Mouse (Mus musculus): ENCODE data around the gene A830031A19Rik. TPM values are rescaled to one million over a fixed set of nuclear protein-coding genes. Genes with fewer than 3 reads are reported as not detected.

The A830031A19Rik gene
- total RNA-seq, 2 experiments from 2014 or later = not detected

DNA sequence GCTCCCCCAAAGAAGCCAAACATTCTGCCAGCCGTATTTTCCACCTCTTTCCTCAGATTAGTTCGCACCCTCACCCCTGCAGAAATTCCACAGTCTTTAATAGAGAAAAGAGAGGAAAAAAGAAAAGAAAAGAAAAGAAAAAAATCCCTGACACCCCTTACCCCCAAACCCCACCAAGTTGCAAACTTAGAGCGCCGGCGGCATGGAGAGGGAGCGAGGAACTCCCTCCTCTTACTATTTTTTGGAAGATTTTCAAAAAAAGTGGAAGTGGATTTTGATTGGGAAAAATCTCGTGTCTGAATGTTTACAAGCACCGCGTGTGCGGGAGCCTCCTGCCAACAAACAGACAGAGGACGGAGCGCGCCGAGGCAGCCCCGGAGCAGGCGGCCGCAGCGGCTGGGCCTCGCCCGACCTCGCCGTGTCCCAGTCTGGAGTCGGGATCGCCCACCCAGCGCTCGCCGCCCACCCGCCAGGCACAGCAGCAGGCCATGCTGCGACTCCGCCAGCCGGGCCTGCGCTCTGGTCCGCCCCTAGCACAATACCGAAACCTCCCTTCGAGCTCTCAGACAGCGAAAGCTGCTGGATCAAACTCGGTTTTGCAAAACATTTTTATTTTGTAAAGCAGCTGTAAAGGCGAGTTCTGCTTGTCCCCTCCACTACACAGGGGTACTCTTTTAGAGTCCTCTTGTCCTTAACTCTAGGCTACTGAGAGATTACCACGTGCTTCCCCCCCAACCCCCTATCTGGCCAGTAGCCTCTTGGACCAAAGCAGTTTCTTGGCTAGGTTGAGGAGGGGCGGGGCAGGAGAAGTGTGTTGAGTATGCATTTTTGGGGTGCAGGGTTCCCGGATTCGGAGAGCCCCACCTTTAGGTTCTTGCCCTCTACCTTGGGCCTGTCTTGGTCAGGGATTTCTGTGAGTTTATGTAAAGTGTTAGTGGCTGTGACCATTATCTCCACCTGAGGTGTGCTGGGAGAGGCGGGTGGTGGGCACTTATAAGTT lies 4.8 kb upstream of the A830031A19Rik start:
- ATAC-seq (replicated peaks; ENCODE audit: low FRiP score, low TSS enrichment, poor library complexity, severe bottlenecking) = peak; percentile 15; the same call in 1 of the 2 replicates

DNA sequence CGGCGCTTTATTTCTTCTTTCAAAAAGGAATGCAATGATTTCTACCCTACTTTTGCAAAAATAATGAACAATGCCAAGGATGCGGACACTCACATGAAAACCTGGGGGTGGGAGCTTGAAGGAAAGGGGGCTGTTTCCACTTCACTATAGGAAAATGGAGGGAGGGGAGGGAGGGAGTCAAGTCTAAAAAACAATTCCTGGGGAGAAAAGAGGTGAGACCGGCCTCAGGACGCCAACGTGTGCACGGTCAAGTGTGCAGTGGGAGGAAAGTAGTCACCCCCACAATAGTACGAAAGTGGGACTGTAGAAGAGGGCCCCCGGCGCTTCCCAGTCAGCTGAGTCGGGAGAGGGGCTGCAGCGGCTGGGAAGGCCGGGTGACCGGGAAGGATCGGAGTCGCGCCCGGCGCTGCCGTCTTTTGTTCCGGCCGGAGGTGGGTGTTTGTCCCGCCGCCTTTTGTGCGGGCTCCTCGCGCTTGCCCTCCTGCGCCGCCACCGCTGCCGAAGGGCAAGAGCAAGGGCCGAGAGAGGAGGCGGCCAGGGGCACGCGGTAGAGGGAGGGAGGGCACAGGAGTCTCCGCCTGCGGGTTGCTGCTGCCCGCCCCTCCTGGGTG lies 4.0 kb upstream of the A830031A19Rik start:
- ATAC-seq (replicated peaks; ENCODE audit: low FRiP score, low TSS enrichment, poor library complexity, severe bottlenecking) = no peak

DNA sequence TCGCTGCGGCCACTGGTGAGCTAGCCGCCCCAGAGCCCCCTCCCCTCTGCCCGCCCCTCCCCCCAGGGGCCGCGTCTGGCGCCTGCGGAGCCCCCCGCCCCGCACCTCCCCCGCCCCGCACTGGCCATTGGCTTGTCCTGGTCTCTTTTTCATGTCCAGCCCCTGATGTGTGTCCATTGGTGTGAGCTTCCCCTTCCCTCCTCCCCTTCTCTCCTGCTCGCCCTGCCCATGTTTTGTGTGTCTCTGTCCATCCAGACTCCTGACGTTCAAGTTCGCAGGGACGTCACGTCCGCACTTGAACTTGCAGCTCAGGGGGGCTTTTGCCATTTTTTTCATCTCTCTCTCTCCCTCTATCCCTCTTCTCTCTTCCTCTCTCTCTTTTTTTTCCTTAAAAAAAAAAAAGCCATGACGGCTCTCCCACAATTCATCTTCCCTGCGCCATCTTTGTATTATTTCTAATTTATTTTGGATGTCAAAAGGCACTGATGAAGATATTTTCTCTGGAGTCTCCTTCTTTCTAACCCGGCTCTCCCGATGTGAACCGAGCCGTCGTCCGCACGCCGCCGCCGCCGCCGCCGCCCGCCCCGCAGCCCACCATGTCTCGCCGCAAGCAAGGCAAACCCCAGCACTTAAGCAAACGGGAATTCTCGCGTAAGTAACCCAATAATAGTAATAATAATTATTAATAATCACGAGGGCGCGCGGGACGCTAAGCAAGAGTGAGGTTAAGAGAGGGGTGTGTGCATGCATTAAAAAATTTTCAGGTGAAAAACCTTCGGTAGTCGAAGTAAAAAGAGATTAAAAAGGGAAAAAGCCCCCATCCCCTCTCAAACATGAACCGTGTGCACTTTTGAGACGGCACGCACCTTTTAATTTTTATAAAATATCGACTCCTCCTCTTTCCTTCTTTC lies 3.2 kb upstream of the A830031A19Rik start, which contains the start of gene Bcl11a:
TSS of gene Bcl11a (plus strand) at position 262 of the 911 bp plus-strand sequence.
- ATAC-seq (replicated peaks; ENCODE audit: low FRiP score, low TSS enrichment, poor library complexity, severe bottlenecking) = peak; percentile 45

DNA sequence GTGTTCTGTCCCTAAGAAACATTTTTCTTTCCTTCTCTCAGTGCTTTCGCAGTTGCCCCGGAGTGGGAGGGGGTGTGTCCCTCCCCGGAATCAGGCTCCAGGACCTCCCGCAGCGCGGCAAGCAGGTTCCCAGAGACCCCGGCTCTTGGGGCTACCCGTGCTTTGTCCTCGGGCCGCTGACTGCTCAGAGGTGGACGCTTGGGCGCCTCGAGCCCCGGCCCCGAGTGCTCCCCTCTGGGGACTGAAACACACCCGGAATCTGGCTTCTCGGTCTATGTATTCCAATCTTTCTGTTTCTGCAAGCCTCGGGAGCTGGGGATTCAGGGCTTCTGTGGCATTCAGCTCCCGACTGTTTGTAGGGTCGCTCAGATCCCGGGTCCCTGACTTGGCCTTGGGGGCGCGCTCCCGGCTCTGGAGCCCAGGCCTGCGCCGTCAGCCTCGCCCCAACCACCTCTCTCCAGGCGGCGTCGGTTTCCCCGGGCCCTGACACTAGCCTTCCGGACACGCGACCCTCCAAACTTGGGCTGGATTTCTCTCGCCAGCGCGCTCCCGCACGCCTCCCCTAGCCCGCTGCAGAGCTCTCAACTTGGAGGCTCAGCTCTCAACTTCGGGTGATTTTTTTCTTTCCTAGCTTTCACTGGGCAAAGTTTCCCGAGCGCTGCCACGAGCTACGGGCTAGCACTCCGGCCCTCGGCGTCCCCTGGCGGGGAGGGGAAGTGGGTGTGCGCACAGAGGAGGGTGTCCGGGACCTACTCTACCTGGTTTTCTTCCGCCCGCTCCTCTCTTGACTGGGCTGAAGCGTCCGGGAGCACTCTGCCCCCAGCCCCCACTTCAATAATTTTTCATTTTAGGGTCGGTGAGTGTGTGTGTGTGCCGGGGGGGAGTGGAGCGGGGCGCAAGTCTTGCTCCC lies 2.2 kb upstream of the A830031A19Rik start:
- ATAC-seq (replicated peaks; ENCODE audit: low FRiP score, low TSS enrichment, poor library complexity, severe bottlenecking) = peak; percentile 28

DNA sequence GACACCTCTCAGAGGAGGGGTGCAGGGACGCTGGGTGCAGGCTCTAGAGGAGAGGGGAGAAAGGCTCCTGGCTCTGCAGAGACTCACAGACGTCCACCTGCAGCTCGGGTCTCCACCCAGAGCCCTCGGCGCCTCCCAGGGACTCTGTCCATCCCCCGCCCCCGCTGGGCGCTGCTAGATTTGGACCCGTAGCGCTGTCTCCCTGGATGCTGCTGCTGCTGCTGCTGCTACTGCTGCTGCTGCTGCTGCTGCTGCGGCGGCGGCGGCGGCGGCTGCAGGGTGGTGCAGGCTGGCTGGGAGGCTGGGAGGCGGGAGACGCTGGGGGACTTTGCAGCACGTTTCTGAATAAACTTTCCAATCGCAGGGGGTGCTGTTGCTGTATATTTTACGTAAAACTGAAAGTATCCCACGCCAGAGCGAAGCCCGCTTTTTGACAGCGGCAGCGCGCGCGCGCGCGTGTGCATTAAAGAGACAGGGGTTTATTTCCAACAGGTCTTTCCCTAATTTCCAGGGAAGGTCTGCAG lies 1.3 kb upstream of the A830031A19Rik start:
- peak; percentile 62 for ATAC-seq (replicated peaks; ENCODE audit: low FRiP score, low TSS enrichment, poor library complexity, severe bottlenecking)

DNA sequence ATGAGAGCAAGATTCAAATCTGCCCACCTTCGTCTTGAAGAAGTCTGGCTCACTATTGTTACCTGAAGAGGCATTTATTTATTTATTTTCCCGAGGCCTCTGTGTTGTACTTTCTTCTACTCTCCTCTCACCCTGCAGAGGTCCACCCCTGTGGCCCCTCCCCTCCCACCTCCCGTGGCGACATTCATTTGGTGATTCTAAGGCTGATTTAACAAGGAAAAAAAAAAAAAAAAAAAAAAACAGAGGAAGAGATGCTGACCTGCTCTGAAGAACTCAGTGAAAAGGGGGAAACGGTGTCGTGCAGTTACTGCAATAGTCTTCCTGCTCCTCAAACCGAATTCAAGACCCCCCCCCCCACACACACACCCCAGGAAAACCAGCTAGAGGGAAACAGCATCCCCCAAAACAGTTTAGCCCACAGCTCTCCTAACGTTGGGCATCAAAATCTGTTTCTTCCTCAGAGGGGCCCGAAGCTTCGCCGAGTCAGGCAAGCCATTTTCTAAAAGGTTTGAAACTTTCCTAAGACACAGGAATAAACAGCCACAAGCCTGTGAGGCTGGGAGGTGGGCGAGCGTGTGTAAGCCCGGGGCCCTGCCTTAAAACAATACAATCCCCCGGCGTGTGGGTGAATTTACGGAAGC lies 752 bp upstream of the A830031A19Rik start:
- ATAC-seq (replicated peaks; ENCODE audit: low FRiP score, low TSS enrichment, poor library complexity, severe bottlenecking) = no peak

DNA sequence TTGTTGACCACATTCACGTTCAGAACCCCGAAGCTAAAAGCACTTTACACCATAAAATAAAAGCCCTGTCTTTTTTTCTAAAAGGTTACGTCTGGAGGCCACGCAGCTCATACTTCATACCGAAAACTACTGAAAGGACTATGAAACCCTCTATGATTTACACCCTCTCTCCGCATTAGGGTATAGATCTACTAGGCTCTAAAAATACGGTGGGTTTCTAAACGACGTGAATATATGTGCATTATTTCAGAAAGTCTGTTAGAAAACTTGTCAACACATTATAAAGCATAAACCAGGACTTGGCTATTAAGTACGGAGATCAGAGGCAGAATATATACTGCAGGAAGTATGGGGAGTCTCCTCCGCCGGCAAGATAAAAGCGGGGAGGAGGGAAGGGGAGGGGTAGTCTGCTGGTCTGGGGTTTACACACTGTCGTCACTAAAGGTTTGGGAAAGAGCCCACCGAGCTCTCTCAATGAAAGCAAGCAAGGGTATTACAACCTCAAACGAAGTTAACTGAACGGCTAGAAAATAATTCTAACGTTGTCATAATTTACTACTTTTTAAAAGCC lies 748 bp downstream of the A830031A19Rik start:
- ATAC-seq (replicated peaks; ENCODE audit: low FRiP score, low TSS enrichment, poor library complexity, severe bottlenecking) = no peak

DNA sequence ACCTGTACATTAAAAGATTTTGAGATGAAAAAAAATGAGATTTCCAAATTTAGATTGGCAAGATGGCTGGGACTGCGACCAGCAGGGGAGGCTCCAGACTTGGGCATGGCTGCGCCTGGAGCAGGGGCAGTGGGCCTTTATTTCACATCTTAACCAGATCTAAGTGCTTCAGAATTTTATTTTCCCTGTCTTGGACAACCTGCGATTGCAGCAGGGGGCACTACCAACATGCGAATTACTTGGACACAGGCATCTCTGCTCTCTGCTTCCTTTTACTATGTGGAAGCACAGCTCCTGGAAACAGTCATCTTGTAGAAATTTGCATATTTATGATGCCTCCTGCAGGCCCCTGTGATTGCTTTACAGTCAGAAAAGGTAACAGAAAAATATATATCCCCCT lies 9.5 kb downstream of the A830031A19Rik start:
- ATAC-seq (replicated peaks; ENCODE audit: low FRiP score, low TSS enrichment, poor library complexity, severe bottlenecking) = 0 out of 2 replicates have a peak, but pooled peaks have one; percentile 39

DNA sequence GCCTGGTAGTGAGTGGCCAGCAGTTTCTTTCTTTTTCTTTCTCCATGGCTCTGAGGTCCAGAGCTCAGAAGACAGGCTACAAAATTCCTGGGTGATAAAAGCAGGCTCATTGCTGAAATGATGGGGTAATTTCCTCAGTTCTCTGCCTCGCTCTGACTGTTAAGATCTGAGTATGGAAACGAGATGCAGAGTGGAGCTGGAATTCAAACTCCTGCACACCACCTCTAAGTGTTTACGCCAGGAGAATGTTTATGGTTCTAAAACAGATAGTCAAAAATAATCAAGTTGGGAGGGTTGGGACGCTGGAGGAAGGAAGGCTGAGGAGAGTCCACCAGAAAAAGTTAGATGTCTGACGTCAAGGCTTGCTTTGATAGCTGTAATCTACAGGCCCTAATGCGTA lies 10.6 kb downstream of the A830031A19Rik start:
- no peak for ATAC-seq (replicated peaks; ENCODE audit: low FRiP score, low TSS enrichment, poor library complexity, severe bottlenecking)

DNA sequence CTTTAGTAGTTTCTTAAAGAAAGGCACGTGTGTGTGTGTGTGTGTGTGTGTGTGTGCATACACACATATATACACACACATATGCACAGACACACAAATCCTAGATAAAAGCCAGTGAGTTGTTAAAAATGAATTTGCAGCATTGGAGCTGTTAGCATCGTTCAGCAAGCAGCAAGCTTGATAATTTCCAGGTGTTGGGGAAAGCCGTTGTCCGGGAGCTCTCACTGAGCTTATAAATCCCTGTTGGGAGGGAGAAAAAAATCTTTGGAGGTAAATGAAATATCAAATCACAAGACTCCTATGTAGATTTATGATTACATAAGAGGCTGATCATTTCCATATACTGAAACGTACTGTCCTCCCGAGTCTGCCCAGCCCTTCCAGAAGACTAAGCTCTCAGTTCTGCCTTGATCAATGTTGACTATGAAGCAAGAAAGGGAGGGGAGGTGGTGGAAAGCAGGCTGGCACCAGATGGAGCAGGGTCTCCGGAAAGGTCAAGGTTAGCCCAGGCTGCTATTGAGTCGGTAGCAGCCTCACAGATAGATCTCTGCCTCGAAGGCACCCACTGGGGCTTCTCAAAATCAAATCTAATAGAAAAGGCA lies 12.3 kb downstream of the A830031A19Rik start:
- ATAC-seq (replicated peaks; ENCODE audit: low FRiP score, low TSS enrichment, poor library complexity, severe bottlenecking) = no peak

DNA sequence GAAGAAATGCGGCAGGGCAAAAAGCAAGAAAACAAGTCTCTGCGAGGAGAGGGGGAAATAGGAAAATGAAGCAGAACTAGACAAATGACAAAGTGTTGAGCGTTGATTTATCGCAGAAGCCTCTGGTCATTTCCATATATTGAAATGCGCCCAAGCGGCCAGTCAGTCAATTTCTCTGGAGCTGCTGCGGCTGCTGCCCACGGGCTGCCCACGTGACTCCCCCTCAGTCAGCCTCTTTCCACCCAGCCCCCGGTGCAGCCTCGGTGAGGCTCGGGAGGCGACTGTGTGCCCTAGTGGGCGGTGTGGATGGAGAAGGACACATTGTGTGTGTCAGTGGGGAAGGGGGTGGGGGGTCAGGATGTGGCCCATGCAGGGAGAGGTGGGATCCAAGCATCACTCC lies 13.0 kb downstream of the A830031A19Rik start:
- peak; percentile 62 for ATAC-seq (replicated peaks; ENCODE audit: low FRiP score, low TSS enrichment, poor library complexity, severe bottlenecking)

DNA sequence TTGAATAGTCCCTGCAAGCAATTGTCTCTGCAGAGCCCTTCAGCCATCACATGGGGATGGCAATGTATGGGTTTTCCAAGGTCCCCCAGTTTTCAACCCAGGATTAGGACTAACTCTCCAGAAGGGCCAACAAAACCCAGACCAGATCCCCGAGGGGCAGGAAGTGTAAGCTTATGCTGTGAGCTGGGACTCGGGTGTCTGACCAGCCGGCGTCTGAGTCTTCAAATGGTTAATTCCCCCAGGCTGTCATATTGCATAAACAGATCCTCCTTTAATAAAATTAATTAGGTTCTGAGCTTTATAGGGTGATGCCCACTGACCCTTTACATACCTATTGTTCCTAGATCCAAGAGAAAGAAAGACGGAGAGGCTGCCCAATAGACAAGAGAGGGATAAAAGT lies 14.4 kb downstream of the A830031A19Rik start:
- ATAC-seq (replicated peaks; ENCODE audit: low FRiP score, low TSS enrichment, poor library complexity, severe bottlenecking) = no peak

DNA sequence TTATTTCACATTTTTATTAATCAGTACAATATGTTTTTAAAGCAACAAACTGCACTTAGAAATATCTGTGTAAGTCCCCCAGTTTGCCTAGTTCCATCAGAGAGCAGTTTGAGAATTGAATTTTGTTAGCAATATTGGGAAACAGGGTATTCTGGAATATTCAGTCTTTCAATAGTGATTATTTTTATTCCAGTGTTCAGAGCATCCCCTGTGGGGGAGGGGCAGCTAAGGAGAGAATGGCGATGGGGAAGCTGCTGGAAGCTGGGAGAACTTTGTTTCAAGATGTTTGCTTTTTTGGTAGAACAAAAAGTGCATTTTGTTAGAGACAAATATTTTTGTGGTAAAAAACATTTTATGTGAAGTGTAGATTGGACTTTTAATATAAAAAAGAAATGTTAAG lies 15.7 kb downstream of the A830031A19Rik start:
- no peak for ATAC-seq (replicated peaks; ENCODE audit: low FRiP score, low TSS enrichment, poor library complexity, severe bottlenecking)

DNA sequence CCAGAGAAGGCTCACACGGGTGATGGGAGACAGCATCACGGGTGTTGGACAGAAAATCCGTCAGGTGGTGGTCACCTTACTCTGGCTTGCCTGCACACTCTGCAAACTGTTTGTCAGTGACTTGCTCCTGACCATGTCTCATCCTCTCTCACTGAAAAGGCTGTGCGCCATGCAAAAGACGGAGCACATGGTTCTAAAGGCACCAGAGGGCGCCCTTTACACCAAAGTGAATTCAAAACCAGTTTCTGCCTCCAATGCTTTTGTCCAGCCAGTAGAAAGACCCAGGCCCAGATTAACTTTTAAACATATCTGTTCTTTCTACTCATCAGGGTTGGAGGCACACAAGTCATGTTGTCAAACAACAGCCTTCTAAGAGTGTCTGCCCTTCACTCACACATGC lies 22.0 kb downstream of the A830031A19Rik start:
- ATAC-seq (replicated peaks; ENCODE audit: low FRiP score, low TSS enrichment, poor library complexity, severe bottlenecking) = no peak

DNA sequence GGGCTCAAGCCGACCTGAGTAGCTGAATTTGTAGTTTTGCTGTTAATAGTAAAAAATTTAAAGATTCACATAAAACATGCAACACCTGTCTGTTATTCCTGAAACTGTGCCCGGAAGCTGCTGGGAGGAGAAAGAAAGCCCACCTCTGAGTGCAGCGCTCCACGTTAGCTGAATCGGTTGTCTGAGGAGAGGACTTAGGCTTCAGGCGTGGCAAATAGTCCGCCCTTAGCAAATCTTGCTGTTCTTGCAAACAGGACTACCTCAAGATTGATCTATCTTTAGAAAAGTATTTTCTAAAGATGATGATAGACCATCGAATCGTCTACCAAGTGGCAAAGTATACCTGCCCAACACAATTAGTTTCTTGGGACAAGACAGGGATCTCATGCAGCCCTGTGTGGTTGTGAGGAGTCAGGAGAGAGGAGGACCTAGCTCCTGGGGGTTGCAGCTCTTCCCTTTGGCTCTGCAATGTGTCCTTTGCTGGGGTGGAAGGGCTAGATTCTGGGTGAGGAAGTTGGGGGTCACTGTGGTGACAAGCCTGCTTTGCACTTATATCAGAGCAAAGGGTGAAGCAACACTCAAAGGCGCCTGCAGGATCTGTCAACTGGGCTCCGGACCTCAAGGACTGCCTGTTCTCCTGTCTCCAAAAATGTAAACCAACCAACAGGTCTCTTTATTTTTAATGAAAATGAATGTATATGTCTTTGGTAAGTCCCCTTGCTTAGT lies 24.7 kb downstream of the A830031A19Rik start:
- ATAC-seq (replicated peaks; ENCODE audit: low FRiP score, low TSS enrichment, poor library complexity, severe bottlenecking) = no peak

DNA sequence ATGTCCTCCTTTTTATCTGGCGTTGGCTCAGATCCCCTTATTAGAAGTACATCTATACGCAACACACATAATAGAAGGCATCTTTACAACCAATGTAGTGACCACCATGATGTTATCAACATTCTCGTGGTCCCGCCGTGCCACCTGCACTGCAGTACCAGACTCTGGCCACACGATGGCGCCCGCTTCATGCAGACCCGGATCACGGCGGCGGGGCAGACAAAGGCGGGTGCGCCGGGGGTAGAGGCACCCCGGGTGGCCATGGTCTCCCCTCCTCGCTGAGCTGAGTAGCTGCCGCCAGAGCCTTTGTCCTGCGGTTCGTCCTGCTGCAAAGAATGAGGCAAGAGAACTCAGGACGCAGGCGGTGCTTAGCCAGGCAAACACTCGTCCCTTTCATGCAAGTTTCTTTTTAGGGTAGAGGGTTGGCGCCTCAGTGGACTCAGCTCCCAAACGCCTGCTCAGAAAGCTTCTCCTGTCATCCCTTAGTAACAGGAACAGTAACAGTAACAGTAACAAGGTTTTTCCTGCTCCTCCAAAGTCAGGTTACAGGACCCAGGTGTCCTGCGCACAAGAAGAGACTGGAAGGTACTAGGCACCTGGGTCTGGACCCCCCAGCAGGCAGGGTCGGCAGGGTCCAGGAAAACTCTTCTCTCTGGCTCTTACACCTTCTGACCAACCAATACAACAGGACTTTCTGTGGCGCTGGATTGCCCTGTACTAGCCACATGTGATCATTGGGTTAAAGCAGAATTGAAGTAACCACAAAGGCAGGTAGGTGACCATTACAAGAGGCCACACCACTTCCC lies 25.4 kb downstream of the A830031A19Rik start:
- ATAC-seq (replicated peaks; ENCODE audit: low FRiP score, low TSS enrichment, poor library complexity, severe bottlenecking) = peak; percentile 89

All from megakaryocyte-erythroid progenitor cell, adult 5-6 weeks (primary cell).